Mouse (Mus musculus): ENCODE measurements around the gene C8a. TPM values are rescaled to one million over a fixed set of nuclear protein-coding genes. Genes with fewer than 3 reads are reported as not detected.
A peak's percentile ranks its signal among the peaks of the same experiment; 100 is the strongest.

The C8a gene
- not detected in 2 replicates for polyA plus RNA-seq (2016; fragmentation: Nextera tagmentation; extraction: Ambion mirVana)

- WGBS, result 84% methylated on average over 3 of the region's 3 CpGs
- Histone ChIP-seq H3K9me3 (no peaks in the 10 kb centered on the region), H3K27ac (replicated peaks) (no peak within 1 kb of the TSS), H3K4me3 (no peak within 1 kb of the TSS), H3K27me3 (replicated peaks; ENCODE audit: low read depth, poor library complexity, severe bottlenecking) (no peaks in the 10 kb centered on the region), H3K4me1 (no peaks in the 10 kb centered on the region), H3K36me3 (replicated peaks) (no peaks in the 10 kb centered on the region)
- DNase-seq (ENCODE audit: low spot score), result no peak
Observed at GRCm38 (mm10) chr4:104876323-104876722, at the start of gene C8a. C8a (minus strand) TSS chr4:104876398.

GRCm38 (mm10) chr4:104925383-104925782, 49.2 kb upstream of the C8a start:
- Histone ChIP-seq H3K9me3 (no peaks in the 10 kb centered on the region), H3K27ac (replicated peaks) (no peak overlapping the region), H3K4me1 (no peaks in the 10 kb centered on the region), H3K4me3 (no peak overlapping the region), H3K36me3 (replicated peaks) (no peaks in the 10 kb centered on the region), H3K27me3 (replicated peaks; ENCODE audit: low read depth, poor library complexity, severe bottlenecking) (no peaks in the 10 kb centered on the region)
- 87% methylated on average over 5 of the region's 5 CpGs for WGBS
- no peak for DNase-seq (ENCODE audit: low spot score)

- Histone ChIP-seq H3K4me3 (no peak overlapping the region), H3K9me3 (no peaks in the 10 kb centered on the region), H3K27me3 (replicated peaks; ENCODE audit: low read depth, poor library complexity, severe bottlenecking) (peaks cover 20% of the 10 kb centered on the region), H3K36me3 (replicated peaks) (no peaks in the 10 kb centered on the region), H3K27ac (replicated peaks) (no peak overlapping the region), H3K4me1 (peaks cover 17% of the 10 kb centered on the region)
- 91% methylated on average over 6 of the region's 6 CpGs for WGBS
- no peak for DNase-seq (ENCODE audit: low spot score)
Observed at GRCm38 (mm10) chr4:104918017-104918416, 41.8 kb upstream of the C8a start.

GRCm38 (mm10) chr4:104914711-104915247, 38.6 kb upstream of the C8a start:
- Histone ChIP-seq H3K4me1 (peaks cover 17% of the 10 kb centered on the region), H3K36me3 (replicated peaks) (no peaks in the 10 kb centered on the region), H3K4me3 (no peak overlapping the region), H3K27ac (replicated peaks) (no peak overlapping the region), H3K27me3 (replicated peaks; ENCODE audit: low read depth, poor library complexity, severe bottlenecking) (peaks cover 30% of the 10 kb centered on the region), H3K9me3 (no peaks in the 10 kb centered on the region)
- no peak for DNase-seq (ENCODE audit: low spot score)
- 72% methylated on average over 6 of the region's 6 CpGs for WGBS

- DNase-seq (ENCODE audit: low spot score), result peak; percentile 24
- Histone ChIP-seq H3K36me3 (replicated peaks) (no peaks in the 10 kb centered on the region), H3K27me3 (replicated peaks; ENCODE audit: low read depth, poor library complexity, severe bottlenecking) (peaks cover 30% of the 10 kb centered on the region), H3K27ac (replicated peaks) (no peak within 1 kb of the TSS), H3K4me3 (peak within 1 kb of the TSS; percentile 42), H3K4me1 (peaks cover 17% of the 10 kb centered on the region), H3K9me3 (no peaks in the 10 kb centered on the region)
- WGBS, result 16% methylated on average over 23 of the region's 23 CpGs
Observed at GRCm38 (mm10) chr4:104913291-104914129, 37.3 kb upstream of the C8a start, which contains the start of gene Fyb2. Fyb2 (plus strand) TSS chr4:104913456.

GRCm38 (mm10) chr4:104911685-104912084, 35.5 kb upstream of the C8a start:
- peaks cover 30% of the 10 kb centered on the region for H3K27me3 ChIP-seq (replicated peaks; ENCODE audit: low read depth, poor library complexity, severe bottlenecking)
- H3K4me3 ChIP-seq, result no peak overlapping the region
- peak; percentile 87 for DNase-seq (ENCODE audit: low spot score)
- H3K9me3 ChIP-seq, result no peaks in the 10 kb centered on the region
- peaks cover 17% of the 10 kb centered on the region for H3K4me1 ChIP-seq
- 28% methylated on average over 7 of the region's 7 CpGs for WGBS
- no peak overlapping the region for H3K27ac ChIP-seq (replicated peaks)
- H3K36me3 ChIP-seq (replicated peaks), result no peaks in the 10 kb centered on the region

- Histone ChIP-seq H3K9me3 (no peaks in the 10 kb centered on the region), H3K27me3 (replicated peaks; ENCODE audit: low read depth, poor library complexity, severe bottlenecking) (no peaks in the 10 kb centered on the region), H3K27ac (replicated peaks) (no peak overlapping the region), H3K4me3 (no peak overlapping the region), H3K4me1 (no peaks in the 10 kb centered on the region), H3K36me3 (replicated peaks) (no peaks in the 10 kb centered on the region)
- WGBS, result 94% methylated on average over 6 of the region's 6 CpGs
- DNase-seq (ENCODE audit: low spot score), result no peak
Observed at GRCm38 (mm10) chr4:104905049-104905448, 28.9 kb upstream of the C8a start.

GRCm38 (mm10) chr4:104902836-104903235, 26.6 kb upstream of the C8a start:
- WGBS, result 85% methylated on average over 2 of the region's 2 CpGs
- DNase-seq (ENCODE audit: low spot score), result no peak
- no peak overlapping the region for H3K27ac ChIP-seq (replicated peaks)
- H3K4me3 ChIP-seq, result no peak overlapping the region
- H3K9me3 ChIP-seq, result no peaks in the 10 kb centered on the region
- no peaks in the 10 kb centered on the region for H3K36me3 ChIP-seq (replicated peaks)
- no peaks in the 10 kb centered on the region for H3K27me3 ChIP-seq (replicated peaks; ENCODE audit: low read depth, poor library complexity, severe bottlenecking)
- no peaks in the 10 kb centered on the region for H3K4me1 ChIP-seq

GRCm38 (mm10) chr4:104894004-104894734, 18.0 kb upstream of the C8a start:
- 55% methylated on average over 13 of the region's 13 CpGs for WGBS
- Histone ChIP-seq H3K9me3 (no peaks in the 10 kb centered on the region), H3K36me3 (replicated peaks) (no peaks in the 10 kb centered on the region), H3K4me3 (no peak overlapping the region), H3K4me1 (0 out of 2 replicates have a peak, but pooled peaks cover 4% of the 10 kb centered on the region), H3K27ac (replicated peaks) (no peak overlapping the region), H3K27me3 (replicated peaks; ENCODE audit: low read depth, poor library complexity, severe bottlenecking) (peaks cover 7% of the 10 kb centered on the region; the same call in 1 of the 2 replicates)
- DNase-seq (ENCODE audit: low spot score), result peak; percentile 63

GRCm38 (mm10) chr4:104893588-104893987, 17.4 kb upstream of the C8a start:
- peaks cover 7% of the 10 kb centered on the region; the same call in 1 of the 2 replicates for H3K27me3 ChIP-seq (replicated peaks; ENCODE audit: low read depth, poor library complexity, severe bottlenecking)
- no peak overlapping the region for H3K27ac ChIP-seq (replicated peaks)
- no peak for DNase-seq (ENCODE audit: low spot score)
- H3K4me1 ChIP-seq, result 0 out of 2 replicates have a peak, but pooled peaks cover 4% of the 10 kb centered on the region
- WGBS, result 78% methylated on average over 5 of the region's 5 CpGs
- no peak overlapping the region for H3K4me3 ChIP-seq
- H3K9me3 ChIP-seq, result no peaks in the 10 kb centered on the region
- no peaks in the 10 kb centered on the region for H3K36me3 ChIP-seq (replicated peaks)

- H3K27me3 ChIP-seq (replicated peaks; ENCODE audit: low read depth, poor library complexity, severe bottlenecking), result peaks cover 7% of the 10 kb centered on the region; the same call in 1 of the 2 replicates
- 89% methylated on average over 7 of the region's 7 CpGs for WGBS
- no peak overlapping the region for H3K4me3 ChIP-seq
- peaks cover 8% of the 10 kb centered on the region; the same call in 1 of the 2 replicates for H3K4me1 ChIP-seq
- H3K27ac ChIP-seq (replicated peaks), result no peak overlapping the region
- no peaks in the 10 kb centered on the region for H3K9me3 ChIP-seq
- no peaks in the 10 kb centered on the region for H3K36me3 ChIP-seq (replicated peaks)
- no peak for DNase-seq (ENCODE audit: low spot score)
Observed at GRCm38 (mm10) chr4:104891708-104892107, 15.5 kb upstream of the C8a start.

- Histone ChIP-seq H3K4me1 (peaks cover 8% of the 10 kb centered on the region; the same call in 1 of the 2 replicates), H3K36me3 (replicated peaks) (no peaks in the 10 kb centered on the region), H3K27ac (replicated peaks) (no peak overlapping the region), H3K27me3 (replicated peaks; ENCODE audit: low read depth, poor library complexity, severe bottlenecking) (peaks cover 11% of the 10 kb centered on the region; the same call in 1 of the 2 replicates), H3K4me3 (no peak overlapping the region), H3K9me3 (no peaks in the 10 kb centered on the region)
- no peak for DNase-seq (ENCODE audit: low spot score)
- WGBS, result 79% methylated on average over 9 of the region's 9 CpGs
Observed at GRCm38 (mm10) chr4:104888499-104889262, 12.5 kb upstream of the C8a start.

All from embryonic facial prominence, embryonic 10.5 days (tissue).